Mouse (Mus musculus) embryo, embryonic 9.5 days (tissue): ENCODE results near the gene Dcp1b.

ENCODE experiments used
- DNase-seq: peaks from one replicate; pipeline ENCODE4 v3.0.0-alpha.2; 2017; ENCODE audit errors: extremely low spot score

The Dcp1b gene

DNA sequence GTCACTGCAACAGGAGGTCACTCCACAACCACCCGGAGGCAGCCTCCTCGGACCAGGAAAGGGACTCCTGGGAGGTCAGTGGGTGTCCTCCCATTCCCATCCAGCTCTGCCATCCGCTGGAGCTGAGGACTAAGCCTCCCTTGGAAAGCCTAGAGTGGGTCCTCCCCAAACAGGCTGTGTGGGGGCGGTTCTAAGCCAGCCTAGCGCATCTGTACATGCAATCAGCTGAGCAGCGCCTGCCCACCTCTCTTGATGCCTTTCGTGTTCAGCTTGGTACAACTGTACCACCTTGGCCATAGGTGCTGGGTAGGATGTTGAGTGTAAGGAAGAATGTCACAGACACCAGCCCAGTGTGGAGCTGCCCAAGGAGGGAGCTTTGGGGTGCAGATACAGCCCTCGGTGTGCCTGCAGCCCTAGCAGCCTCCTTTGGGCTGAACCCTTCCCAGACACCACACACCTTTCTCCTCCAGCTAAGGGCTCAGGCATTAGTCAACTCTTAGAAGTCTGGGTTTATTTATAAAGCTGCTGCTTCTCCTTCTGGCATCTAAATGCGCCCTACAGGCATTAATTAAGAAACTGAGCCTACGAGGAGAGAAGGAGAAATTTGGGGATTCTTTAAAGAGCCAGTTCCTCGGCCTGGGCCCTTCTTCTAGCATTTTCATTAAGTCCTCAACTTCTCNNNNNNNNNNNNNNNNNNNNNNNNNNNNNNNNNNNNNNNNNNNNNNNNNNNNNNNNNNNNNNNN lies 54.0 kb downstream of the Dcp1b start:
- no peak for DNase-seq

DNA sequence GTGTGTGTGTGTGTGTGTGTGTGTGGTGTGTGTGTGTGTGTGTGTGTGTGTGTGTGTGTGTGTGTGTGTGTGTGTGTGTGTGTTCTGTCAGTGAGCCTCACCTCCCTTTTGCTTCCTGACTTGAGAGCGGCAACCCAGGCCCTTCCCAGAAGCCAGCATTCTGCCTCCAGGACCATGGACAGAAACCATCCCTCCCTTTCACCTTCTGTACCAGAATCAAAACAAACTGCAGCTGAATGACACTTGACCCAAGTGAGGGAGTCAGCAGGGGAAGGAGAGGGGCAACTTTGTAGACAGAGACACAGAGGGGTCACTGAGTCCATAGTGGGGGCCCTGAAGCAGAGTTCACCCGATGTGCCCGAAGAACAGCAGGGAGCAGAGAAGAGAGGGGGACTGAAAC lies 58.0 kb downstream of the Dcp1b start:
- DNase-seq: peak; percentile 40

DNA sequence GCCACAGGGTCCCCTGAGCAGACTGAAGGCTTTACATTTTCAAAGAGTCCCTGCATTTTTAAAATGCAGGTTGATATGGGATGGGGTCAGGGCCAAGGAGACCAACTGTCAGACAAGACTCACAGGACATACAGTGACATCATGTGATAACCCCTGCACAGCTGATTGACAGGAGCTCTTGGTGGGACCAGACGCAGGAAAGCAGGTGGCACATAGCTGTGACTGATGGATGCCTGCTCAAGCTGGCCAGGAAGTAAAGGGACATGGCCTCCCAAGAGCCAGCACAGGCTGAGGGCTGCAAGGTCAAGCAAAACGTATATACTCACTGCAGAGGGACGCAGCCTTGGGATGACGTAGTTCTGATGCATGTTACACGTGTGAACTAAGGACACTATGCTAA lies 60.4 kb downstream of the Dcp1b start:
- no peak for DNase-seq

DNA sequence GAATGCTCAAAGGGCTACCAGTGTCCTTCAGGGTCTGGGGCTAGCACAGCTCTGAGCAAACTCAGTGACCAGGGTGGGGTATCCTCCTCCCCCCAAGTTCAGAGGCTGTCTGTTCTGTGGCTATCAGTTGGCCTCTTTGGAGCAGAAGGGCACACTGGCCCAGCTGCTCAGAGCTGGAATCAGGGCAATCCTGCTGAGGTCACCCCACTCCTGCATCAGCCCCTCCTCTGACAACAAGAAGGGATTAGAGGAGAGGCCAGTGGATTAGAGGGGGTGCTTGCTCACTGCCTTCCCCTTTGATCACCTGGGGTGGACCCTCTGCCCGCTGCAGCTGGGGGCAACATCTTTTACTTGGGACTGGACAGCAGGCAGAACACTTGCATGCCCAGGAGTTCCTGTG lies 61.2 kb downstream of the Dcp1b start, which contains the start of gene Cacna2d4:
Gene Cacna2d4 (plus strand): TSS at position 286 of the 400 bp plus-strand sequence.
- no peak for DNase-seq

DNA sequence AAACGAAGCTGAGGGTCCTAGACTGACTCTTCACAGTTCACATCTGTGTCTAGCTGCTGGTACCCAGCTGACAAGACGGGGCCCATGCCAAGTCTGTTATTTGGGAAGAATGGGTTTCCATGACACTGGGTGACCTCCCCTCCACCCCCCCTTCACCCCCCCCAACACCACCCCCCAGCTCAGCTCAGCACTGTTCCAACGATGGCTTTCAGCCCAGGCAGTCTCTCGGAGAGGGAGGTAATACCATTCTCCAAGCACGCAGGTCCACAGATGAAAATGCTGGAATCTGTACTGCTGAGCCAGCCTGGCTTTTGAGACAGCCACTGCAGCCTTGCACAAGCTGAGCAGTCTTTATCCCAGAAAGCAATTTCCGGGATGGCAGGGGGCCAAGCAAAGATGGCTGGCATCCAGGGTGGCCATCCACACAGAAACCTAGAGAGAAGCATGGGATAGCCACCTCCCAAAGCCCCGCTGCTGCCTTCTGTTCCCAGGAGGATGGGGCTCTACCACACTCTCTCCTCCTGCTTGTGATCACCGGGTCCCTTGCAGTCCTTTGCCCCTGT lies 62.5 kb downstream of the Dcp1b start:
- DNase-seq: no peak

DNA sequence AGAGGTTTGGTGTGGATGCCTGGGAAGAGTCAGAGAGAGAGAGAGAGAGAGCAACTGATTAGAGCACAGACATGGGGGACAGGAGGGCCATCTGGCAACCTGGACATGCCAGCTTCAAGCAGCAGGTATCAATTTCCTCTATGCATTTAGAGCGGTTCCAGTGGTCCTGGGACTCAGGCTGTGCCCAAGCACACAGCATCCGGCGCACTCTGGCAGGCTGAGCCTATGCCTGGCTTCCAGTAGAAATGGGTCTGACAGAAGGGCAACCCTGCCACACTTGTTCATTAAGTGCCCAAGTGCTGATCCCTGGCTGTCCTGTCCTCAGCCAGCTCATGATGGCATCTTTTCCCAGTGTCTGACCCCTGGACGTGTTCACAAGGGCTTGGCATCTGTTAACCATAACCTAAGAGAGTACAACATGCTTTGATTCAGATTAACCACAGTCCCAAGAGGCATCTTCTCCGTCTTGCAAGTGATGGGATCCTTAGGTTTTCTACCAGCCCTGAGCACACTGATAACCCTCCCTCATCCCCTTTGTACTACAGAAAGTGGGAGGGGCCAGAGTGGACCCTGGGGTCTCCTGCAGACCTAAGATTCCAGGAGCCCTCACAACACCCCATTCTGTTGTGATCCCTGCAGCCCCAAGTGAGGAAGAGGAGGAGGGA lies 64.4 kb downstream of the Dcp1b start:
- DNase-seq: no peak

DNA sequence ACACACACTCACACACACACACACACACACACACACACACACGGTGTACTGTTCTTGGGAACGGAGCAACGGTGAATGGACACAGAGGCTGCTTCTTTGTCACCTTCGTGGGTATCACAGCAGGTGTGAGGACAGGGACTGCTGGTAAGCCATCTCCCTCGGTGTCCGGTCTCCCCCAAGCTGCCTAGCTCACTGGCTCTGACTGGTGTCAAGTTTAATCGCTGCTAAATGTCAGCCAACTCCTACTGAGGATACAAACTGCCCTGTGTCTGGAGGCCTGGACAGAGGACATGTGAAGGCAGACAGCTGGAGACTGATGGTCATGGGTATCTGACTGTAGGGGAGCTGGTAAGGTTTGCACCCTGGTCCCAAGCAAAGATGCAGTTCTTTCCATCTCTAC lies 65.2 kb downstream of the Dcp1b start:
- no peak for DNase-seq

DNA sequence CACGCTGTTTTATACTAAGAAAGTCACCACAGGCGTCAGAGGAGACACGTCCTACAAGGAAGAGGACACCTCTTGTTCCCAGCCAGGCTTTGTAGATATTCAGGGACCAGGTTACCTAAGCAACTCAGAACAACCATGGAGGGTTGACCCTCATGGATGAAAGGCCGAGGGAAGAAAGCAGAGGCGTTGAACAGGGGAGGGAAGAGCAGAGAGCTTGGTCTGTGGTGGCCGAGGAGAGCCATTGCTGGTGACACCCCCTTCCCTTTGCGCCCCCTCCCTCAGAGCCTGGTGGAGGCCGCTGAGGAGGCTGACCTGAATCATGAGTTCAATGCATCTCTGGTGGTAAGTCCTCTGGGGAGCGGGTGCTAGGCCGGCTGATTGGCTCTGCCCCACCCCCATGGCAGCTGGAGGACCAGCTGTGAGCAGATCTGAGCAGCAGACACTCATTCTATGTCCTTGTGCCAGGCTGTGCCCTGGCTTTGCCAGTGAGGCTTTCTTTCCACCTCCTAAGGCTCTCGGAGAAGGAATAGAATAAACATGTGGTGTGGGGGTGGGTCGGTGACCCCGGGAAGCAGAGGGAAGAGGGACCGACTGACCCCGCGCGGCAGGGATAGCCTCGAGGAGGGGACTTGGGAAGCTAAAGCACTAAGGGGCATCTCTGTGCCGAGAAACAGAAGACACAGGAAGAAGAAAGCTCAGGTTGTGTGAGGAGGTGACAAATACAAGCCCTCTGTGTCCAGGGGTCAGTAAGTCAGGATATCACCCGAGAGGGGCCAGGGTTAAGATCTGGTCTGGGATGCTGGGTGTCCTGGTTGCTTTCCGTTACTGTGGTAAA lies 66.0 kb downstream of the Dcp1b start:
- no peak for DNase-seq

DNA sequence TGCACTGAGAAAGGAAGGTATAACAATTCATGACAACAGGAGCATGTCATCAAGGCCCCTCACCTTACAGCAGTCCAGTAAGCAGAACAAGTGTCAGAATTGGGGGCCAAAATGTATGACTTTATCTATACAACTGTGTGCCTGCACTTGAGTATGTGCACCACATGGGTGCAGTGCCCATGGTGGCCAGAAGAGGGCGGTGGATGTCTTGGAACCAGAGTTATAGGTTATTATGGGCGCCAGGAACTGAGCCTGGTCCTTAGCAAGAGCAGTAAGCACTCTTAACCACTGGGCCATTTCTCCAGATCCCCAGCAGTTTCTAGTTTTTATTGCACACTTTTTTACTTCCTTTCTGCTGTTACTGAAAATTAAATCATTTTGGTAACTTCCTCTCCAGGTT lies 71.0 kb downstream of the Dcp1b start:
- DNase-seq: no peak

DNA sequence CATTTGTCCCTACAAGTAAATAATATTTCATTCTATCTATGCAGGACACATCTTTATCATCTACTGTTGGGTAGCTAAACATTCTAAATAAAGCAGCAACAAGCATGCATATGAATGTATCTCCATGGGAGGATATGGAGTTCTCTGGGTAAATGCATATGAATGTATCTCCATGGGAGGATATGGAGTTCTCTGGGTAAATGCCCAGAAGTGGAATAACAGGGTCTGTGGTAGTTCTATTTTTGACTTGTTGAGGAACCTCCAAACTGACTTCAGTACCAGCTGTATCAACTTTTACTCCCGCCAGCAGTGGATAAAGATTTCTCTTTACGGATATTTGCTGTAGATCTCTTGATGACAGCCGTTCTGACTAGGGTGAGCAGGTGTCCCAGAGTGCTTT lies 73.5 kb downstream of the Dcp1b start:
- DNase-seq: no peak

DNA sequence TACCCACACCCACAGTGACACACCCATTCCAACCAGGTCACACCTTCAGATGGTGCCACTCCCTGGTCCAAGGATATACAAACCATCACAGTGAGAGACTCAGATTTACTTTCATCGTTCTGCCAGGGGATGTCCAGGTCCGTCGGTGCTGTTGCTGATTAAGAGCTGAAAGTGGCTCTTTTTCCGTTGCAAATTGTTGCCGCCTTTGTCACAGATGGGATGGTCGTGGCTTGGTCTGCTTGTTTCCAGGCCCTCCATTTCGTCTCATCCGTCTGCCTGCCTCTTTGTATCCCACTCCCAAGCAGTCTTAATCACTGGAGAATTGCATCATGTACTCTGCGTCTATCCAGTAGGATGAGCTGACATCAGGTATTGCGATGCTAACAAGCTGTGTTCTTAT lies 74.7 kb downstream of the Dcp1b start:
- no peak for DNase-seq

DNA sequence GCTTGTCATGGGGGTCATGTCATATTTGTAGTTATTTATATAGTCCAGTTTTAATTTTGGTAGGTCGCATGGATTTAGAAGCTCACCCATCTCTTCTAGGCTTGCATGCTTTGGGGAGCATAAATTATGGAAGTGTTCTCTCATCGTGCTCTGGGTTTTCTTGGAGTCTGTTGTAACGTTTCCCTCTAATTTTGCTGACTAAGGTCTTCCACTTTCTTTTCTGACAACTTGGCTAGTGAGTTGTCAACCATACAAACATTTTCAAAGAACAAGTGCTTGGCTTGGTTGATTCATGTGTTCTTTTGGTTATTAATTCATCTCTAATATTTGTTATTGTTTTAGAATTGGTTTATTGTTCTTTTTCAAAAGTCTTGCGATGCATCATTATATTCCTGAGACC lies 76.7 kb downstream of the Dcp1b start:
- no peak for DNase-seq
